Mouse (Mus musculus): Measurements from ENCODE around the gene Rps5.
"Not testable (repeated sequence)": the region's sequence is repeated elsewhere in the genome, so short reads cannot be mapped to it uniquely, and the experiment has no call there.

The Rps5 gene

DNA sequence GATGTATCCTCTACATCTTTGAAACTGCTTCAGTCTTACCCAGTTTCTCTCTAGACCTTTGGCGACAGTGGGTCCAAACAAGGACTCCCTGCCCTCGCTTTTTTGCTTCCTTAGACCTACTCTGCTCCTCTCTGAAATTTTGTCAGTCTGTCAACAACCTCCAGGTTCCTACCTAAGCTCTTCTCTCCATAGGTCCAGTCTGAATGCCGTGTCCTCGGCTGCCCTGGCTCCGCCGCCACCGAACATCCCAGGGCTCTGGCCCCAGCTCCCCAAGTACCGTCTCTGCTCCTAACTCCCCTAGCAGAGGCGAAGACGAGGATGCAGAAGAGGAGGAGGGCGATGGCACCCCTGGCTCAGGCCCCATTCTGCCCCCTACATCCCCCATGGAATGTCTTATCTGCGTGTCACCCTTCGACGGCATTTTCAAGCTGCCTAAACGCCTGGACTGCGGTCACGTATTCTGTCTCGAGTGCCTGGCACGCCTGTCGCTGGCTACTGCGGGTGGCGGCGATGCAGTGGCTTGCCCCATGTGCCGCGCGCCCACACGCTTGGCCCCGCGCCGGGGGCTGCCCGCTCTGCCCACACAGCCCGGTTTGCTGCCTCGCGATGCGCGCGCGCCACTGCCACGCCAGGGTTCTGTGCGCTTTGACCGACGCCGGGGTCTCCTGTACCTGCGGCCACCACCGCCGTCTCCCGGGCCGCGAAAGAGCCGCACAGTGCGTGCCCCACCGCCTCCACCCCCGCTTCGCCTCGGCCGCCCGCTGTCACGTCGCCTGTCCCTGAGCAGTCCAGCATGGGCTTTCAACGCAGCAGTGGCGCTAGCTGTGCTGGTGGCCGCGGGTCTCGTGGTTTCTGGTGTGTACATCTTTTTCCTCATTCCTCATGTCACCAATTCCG lies 5.9 kb downstream of the Rps5 start:
- no peak for DNase-seq (ENCODE audit: low spot score)

DNA sequence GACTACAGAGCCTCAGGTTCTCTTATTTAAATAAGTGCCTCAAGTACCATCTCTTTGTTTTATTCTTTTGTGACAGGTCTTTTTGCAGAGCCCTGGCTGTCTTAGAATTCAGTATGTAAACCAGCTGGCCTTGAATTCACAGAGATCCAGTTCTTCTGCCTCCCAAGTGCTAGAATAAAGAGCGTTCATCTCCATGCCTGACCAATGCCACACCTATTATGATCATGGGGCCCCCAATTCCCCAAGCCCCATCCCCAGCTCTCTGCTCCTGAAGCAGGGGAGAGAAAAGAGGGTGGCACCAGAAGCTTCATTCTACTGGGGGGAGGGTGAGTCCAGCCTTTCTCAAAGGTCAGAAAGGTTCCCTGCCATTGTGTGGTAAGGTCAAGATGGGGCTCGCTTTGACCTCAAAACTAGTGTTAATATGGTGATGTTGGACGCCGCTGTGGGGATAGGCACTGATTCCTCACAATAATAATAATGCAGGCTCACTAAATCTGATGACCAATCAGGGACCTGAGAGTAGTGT lies 11.6 kb downstream of the Rps5 start:
- no peak for DNase-seq (ENCODE audit: low spot score)

DNA sequence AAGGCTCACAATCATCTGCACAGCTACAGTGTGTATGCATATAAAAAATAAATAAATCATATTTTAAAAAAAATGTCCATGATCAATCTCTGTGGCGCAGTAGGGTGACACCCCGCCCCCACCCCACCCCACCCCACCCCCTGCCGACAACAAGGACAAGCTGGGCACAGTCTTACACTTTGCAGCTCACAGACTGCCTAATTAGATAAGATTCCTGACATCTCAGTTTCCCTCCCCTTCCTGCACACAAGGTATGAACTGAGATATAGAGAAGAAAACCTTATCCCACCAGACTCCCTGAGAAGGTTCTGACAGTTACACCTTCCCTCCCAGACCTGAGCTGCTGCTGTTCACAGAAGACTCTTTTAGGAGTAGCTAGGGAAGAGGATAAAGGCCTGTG lies 12.7 kb downstream of the Rps5 start:
- DNase-seq (ENCODE audit: low spot score): no peak

DNA sequence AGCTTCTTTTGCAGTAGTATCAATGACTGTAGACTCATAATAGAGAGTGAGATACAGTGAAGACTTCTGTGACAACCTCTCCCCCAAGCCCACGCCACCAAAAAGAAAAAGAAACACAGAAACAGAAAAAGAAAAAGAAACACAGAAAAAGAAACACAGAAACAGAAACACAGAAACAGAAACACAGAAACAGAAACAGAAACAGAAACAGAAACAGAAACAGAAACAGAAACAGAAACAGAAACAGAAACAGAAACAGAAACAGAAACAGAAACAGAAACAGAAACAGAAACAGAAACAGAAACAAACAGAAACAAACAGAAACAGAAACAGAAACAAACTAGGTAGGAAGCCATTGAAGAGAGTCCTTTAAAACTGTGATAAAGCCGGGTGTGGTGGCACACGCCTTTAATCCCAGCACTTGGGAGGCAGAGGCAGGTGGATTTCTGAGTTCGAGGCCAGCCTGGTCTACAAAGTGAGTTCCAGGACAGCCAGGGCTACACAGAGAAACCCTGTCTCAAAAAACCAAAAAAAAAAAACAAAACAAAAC lies 15.2 kb downstream of the Rps5 start:
- DNase-seq (ENCODE audit: low spot score): not testable (repeated sequence)

DNA sequence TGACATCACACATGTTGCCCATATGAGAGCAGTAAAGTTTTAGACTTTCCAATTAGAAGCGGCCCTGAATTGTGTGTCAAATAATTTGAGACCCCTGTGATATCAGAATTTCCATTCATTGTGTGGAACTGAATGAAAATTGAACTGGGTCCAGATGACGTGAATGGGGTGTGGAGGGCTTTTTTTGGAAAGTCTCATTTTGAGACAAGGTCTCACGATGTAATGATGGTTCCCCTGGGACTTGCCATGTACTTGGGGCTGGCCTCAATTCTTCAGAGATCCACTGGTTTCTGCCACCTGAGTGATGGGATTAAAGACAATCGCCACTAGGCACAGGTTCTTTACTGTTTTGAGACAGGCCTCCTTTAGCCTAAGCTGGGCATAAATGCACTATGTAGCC lies 18.5 kb downstream of the Rps5 start:
- DNase-seq (ENCODE audit: low spot score): no peak

DNA sequence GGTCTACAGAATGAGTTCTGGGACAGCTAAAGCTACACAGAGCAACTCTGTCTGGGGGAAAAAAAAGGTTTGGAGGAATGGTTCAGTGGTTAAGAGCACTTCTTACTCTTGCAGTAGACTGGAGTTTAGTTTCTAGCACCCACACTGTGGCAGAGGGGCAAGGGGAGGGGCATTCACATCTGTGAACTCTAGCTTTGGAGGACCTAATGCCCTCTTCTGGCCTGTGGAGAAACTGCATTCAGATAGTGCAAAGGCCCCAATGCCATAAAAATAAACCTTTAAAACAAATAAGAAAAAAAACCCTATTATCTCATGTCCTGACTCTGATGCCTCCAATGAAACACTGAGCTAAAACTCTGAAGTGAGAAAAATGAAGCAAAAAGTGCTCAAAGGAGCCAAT lies 21.4 kb downstream of the Rps5 start:
- no peak for DNase-seq (ENCODE audit: low spot score)

DNA sequence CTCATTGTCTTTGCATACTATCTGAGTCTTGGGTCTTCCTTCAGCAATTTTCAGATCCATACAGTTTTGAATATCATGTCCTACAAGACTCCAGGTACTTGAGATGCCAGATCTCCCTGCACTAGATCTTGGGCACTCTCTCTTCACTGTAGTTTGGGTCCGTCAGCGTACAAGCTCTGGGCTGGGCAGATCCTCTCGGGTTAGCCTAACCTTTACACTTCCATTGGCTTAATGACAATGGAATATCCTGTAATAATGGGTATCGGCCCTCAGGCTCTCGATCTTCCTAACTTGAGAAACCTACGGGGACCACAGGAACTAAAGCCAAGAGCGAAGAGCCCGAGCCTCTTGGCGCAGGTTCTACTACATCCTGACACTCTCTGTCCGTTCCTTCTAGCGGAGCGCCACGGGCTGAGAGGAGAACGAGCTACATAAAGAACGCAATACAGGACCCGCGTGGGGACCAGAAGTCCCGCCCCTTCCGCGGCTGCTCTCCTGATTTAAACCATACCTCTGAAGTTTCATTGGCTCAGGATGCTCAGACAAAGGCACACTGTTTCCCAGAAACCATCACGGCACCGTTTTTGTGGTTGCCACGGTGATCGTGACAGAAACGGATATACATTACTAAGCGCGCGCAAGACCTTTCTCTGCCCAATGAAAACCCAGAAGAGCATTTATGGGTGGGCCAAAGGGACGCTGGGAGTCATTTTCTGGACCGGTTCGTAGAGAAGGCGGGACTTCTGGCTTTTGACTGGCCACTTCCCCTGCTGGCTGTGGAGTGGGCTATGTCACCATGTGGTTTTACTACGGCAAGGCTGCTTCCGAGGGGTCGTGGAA lies 27.2 kb downstream of the Rps5 start:
- peak; percentile 77 for DNase-seq (ENCODE audit: low spot score)

DNA sequence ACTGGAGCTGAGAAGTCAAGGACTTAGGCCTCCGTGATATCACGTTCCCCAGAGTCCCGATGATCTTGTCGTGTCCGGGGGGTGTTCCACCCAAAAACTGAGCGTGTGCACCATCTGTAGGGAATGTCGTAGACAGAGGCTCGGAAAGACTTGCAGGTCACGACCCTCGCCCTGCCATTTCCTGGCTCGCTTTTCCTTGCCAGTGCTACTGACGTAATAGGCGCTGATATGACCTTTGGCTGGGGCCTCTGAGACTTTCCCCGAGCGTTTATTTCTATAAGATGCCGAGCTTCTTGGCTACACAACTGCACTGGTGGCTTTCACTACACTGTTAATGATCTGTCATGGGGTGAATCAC lies 27.8 kb downstream of the Rps5 start:
- no peak for DNase-seq (ENCODE audit: low spot score)

DNA sequence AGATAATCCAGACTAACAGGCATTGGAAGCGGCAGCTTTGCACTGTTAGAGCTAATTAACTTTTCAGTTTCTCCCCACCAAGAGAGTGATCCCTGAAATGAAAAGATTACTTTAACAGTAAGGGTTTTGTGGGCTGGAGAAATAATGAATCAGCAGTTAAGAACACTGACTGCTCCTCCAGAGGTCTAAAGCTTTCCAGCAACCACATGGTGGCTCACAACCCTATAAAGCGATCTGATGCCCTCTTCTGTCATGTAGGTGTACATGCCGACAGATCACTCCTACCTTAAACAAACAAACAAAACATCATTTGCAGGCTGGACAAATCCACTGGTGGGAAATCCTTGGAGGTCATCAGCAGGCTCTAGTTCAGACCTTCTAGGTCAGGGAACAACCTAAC lies 32.8 kb downstream of the Rps5 start:
- DNase-seq (ENCODE audit: low spot score): no peak

DNA sequence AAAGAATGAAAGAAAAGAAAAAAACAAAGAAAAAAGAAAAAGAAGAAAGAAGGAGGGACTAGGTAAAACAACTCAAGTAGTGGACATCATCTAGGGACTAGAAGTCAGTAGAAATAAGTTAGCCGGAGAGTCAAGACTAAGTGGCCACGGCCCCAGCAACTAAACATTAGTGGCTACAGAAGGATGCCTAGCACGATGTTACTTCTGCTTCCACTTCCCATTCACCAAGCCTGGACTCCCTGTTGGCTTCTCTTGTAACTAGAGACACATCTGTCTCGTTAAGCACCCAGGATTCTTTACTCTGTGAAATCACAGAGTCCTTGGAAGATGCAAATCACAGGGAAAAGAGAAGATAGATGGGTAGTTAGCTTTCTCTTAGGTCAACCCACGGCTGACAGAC lies 35.4 kb downstream of the Rps5 start:
- no peak for DNase-seq (ENCODE audit: low spot score)

DNA sequence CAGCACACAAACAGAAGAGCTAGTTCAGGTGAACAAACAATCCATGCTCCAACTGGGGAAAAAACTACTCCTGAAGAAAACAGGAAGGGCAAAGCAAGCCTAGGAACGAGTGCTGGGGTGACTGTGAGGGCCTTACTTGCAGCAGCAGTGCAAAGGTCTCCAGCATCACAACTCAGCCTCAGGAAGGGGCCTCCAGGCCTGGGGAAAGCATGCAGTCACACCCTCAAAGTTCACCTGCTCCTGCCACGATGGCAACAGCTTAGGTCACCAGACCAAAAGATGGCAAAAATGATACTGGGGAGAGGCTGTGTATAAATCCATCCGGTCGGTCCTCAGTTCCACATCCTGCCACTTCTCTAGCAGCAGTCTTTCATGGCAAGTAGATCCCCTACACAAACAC lies 36.9 kb downstream of the Rps5 start:
- DNase-seq (ENCODE audit: low spot score): no peak

DNA sequence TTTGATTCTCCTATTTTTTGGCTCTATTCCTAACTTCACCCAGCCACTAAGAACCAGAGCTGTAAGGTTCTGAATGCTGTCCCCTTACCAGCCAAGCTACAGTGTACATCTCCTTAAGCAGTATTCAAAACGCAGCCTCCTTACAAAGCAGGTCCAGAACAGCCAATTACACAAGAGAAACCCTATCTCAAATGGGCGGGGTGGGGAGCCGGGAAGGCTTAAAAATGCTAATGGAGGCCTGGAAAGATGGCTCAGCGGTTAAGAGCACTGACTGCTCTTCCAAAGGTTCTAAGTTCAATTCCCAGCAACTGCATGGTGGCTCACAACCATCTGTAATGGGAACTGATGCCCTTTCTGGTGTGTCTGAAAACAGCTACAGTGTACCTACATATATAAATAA lies 37.6 kb downstream of the Rps5 start:
- no peak for DNase-seq (ENCODE audit: low spot score)

DNA sequence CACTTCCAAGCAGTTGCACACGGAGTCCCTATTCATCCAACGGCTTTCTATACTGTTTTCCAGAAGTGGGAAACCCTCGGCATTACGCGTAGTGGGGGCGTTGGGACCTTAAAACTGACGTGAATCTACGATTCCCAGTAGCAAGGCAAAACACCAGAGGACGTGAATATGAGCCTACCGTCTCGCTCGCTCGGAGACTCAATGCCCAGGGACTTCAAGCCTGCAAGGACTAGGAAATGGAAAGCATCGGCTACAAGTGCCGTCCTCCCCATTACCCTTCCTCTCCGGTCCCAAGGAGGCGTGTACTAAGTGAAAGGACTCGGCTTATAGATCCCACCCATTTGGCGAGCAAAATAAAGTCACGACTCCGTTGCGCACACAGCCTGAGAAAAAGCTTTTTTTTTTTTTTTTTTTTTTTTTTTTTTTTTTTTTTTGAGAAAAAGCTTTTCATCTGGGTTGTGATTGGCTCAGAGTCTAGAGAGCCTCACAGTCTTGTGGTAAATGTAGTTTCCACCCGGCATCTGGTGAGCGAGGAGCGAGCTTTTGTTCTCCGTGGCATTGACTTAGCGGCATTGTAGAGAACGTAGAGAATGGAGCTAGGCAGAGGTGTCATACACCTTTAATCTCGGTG lies 39.5 kb downstream of the Rps5 start:
- peak; percentile 20 for DNase-seq (ENCODE audit: low spot score)

DNA sequence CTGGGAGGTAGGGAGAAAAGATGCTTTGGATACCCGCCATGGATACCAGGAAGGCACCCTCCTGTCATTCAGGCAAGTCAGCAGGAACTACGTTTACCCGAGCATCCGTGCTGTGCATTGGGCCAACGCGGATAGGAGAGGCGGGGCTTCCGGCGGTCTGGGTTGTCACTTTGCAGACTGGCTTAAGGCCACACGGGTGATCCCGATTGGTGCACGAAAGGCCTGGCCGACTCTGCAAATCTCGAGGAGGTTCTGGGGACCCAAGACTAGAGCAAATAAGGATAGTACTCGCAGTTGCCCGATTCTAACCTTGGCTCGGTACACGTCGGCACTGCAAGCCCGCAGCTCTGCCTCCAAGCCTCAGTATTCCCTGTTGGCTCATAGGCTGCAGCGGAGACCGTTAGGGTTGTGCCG lies 43.6 kb downstream of the Rps5 start, which contains the start of gene Zfp324:
TSS of gene Zfp324 (plus strand) at position 161 of the 414 bp plus-strand sequence.
- DNase-seq (ENCODE audit: low spot score): peak; percentile 78

DNA sequence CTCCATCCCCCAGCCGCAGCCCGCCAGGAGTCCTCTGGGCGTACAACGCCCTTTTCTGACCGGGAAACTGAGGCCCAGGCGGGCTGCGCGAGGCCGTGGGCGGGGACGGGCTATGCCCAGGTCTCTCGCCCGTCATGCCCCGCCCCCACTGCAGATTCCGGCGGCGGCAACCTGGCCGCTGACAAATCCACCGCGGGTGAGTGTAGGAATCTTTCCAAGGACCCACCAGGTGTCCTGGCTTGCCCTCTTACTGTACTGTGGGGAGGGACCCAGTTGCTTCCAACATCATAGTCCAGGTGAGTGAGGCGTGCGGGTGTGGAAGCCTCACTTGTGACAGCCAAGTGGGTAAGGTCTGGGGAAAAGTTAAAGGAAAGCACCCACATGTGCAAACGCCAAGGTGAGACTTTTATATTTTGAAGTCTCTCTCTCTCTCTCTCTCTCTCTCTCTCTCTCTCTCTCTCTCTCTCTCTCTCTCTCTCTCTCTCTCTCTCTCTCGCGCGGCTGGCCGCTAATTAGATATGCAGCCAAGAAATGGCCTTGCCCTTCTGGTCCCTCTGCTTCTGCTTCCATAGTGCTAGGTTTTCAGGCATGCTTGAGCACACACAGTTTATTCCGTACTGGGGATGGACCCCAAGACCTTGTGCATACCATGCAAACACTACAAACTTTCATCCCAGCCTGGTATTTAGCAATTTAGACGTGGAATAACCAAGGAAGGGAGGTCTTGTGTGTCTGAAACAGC lies 44.2 kb downstream of the Rps5 start:
- DNase-seq (ENCODE audit: low spot score): peak; percentile 25

DNA sequence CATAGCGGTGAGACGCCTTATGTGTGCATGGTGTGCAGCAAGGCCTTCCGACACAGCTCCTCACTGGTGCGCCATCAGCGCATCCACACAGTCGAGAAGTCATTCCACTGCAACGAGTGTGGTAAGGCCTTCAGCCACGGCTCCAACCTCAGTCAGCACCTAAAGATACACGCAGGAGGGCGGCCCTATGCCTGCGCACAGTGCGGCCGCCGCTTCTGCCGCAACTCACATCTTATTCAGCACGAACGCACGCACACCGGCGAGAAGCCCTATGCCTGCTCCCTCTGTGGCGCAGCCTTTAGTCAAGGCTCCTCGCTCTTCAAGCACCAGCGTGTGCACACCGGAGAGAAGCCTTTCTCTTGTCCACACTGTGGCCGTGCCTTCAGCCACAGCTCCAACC lies 48.8 kb downstream of the Rps5 start:
- DNase-seq (ENCODE audit: low spot score): no peak
